Mouse (Mus musculus) lung, adult 18-20 months (tissue): ENCODE measurements at regions not wholly inside any gene's neighbourhood (a gene's known extent, or its start where the extent isn't known, plus 50 kb on each side); places are given as distances from the start of the nearest gene placed in this dataset.
A peak's percentile ranks its signal among the peaks of the same experiment; 100 is the strongest.

Source experiments
- DNase-seq, 2 experiments: peaks; one replicate each; pipeline ENCODE4 v3.0.0; 2022; ENCODE audit warnings: mixed read lengths in 2 of 2

DNA sequence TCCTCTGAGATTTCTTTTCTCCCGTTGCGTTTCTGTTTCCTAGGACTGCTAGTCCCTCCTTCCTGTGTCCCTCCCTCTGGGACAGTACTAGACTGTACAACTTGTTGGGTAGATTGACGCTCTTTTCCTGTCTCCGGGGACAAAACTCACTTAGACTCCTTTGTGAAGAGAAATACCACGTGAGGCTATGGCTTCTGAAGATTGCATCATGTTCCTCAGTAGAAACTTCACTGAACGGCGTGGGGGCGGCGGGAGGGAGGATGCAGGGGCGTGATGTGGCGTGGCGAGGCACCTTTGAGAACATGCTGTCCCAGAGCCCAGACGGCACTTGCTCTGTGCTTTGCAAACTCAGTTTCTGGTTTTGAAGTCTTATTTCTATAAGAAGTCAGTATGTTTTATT lies 78.5 kb downstream of the Spata18 start:
- DNase-seq: peak in 1 of 2 experiments; percentile 56

GRCm38 (mm10) chr5:73731423-73731822 lies 80.2 kb downstream of the Spata18 start:
- DNase-seq: no peak

DNA sequence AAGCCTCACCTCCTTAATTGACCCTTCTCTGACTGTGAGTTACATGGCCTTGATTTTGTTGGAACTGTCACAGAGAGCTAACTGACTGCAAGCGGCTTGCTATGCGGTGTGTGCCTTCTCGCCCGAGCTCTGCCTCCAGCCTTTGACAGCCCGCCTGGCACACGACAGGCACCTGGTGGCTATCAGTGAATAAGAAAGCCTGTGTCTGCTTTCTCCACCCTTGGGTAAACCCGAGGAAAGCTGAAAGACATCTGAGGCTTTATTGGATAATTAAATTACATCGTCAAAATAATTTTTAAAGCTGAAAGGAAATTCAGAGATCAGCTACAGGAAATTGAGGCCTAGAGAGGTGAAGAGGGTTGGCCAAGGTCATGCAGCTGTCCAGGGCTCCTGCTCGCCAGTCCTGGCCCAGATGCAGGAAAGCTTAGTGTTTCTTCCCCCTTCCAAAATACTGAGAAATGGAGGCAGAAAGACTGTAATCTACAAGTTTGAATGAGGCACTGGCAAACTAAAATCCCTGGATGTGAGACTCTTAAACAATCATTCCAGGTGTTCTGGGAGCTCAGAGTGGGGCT lies 80.9 kb downstream of the Spata18 start:
- DNase-seq: no peak

DNA sequence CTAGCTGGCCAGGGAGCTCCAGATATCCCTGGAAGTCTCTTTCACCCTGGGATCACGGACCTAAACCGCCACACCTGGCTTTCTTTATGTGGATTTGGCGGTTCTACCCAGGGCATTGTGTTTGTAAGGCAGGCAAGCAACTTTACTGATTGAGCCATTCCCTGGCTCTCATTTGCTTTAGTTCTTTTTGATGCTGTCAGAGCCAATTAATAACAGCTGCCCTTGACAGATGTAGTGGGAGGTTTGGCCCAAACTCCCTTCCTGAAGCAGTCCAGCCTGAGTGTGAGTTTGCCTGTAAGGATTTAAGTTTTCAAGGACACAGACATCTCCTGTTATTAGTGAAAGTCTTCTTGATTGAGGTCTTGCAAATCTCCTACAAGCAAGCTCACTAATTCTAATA lies 89.6 kb downstream of the Spata18 start:
- DNase-seq: no peak

GRCm38 (mm10) chr5:73741441-73741840 lies 90.3 kb downstream of the Spata18 start:
- DNase-seq: no peak

DNA sequence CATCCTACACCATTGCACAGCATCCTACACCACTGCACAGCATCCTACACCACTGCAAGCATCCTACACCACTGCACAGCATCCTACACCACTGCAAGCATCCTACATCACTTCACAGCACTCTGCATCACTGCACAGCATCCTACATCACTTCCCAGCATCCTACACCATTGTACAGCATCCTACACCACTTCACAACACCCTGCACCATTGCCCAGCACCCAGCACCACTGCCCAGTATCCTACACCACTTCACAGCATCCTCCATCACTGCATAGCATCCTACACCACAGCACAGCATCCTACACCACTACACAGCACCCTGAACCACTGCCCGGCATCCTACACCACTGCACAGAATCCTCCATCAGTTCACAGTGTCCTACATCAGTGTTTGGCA lies 92.8 kb downstream of the Spata18 start:
- DNase-seq: no peak

DNA sequence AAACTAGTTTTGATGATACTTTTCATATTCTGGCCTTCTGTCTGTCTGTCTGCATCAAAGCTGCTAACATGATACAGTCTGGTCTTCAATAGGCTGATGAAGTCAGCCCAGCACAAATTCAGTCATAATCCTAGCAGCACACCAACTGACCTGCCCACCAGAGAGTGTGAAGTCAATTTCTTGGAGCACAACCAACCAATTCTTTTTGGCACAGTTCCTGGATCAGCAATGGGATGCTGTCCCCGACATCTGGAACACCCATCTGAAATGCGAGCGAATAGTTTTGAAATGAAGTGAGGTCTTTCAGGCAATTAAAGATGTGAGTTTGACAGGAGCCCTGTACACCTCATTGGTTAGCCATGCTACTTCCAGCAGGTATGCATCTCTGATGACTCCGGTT lies 98.6 kb downstream of the Spata18 start:
- DNase-seq: no peak

DNA sequence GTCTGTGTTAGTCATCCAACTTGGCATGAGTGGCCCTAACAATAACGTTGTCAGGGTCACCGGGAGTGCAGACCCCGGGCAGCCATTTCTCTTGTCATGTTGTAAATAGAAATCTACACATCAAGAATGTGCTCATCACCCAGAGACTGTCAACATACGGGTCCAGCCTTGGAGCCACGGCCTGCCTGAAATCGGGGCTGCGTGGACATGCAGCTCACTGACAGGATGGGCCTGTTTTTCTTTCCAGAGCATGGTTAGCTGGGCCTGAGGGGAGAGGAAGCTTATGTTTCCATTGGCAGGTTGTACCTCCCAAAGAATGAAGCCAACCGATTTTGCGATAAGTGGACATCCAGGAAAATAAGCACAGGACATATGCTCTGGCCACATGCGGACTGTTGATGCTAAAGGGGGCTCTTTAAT lies 101.1 kb downstream of the Spata18 start:
- peak; percentile 50 to 70 for DNase-seq

GRCm38 (mm10) chr5:73753827-73754226 lies 102.6 kb downstream of the Spata18 start:
- DNase-seq: no peak

GRCm38 (mm10) chr5:73758534-73758933 lies 107.4 kb downstream of the Spata18 start:
- no peak for DNase-seq

GRCm38 (mm10) chr5:73761236-73761635 lies 110.1 kb downstream of the Spata18 start:
- no peak for DNase-seq

GRCm38 (mm10) chr5:73761709-73762108 lies 110.5 kb downstream of the Spata18 start:
- DNase-seq: peak; percentile 49 to 54

GRCm38 (mm10) chr5:73764226-73764625 lies 113.0 kb downstream of the Spata18 start:
- no peak for DNase-seq

GRCm38 (mm10) chr5:73765466-73765865 lies 114.3 kb downstream of the Spata18 start:
- DNase-seq: no peak

- DNase-seq: no peak
Measured at GRCm38 (mm10) chr5:73768253-73768652, 117.1 kb downstream of the Spata18 start.

DNA sequence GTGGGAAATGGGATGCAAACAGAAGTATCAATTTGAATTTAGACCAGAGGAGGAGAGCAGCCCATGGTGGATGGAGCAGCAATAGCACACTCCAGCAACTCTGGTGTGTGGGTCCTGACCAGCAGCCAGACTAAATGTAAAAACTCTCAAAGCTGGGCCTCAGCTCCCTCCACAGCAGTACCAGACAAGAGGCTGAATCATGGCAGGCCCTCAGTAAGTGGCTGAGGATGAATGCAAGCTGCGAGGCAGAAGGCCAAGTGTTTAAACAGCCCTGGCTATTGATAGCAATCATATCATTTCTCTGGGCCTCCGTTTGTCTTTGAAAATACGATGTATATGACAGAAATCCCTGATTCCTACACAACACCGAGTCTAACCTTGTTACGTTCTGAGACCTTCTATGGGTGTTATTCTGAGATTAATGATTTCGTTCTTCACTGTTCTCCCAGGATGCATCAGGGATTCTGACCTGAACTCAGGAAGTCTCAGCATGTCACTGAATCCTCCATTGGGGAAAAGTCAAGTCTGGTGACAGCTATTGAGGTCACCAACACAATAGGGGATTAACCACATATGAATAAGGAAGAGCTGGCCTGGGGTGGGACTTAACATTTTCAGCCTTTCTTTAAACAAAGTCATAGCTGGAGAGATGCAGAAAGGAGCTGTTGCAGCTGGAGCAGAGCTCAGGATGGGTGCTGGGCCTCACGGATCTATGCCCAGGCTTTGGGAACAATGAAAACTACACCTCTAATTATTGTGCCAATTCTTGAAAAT lies 124.8 kb downstream of the Spata18 start:
- peak; percentile 22 to 27 for DNase-seq

GRCm38 (mm10) chr5:73777282-73777921 lies 126.2 kb downstream of the Spata18 start:
- DNase-seq: peak; percentile 43 to 70

- no peak for DNase-seq
Measured at GRCm38 (mm10) chr5:73781190-73781940, 130.2 kb downstream of the Spata18 start.

DNA sequence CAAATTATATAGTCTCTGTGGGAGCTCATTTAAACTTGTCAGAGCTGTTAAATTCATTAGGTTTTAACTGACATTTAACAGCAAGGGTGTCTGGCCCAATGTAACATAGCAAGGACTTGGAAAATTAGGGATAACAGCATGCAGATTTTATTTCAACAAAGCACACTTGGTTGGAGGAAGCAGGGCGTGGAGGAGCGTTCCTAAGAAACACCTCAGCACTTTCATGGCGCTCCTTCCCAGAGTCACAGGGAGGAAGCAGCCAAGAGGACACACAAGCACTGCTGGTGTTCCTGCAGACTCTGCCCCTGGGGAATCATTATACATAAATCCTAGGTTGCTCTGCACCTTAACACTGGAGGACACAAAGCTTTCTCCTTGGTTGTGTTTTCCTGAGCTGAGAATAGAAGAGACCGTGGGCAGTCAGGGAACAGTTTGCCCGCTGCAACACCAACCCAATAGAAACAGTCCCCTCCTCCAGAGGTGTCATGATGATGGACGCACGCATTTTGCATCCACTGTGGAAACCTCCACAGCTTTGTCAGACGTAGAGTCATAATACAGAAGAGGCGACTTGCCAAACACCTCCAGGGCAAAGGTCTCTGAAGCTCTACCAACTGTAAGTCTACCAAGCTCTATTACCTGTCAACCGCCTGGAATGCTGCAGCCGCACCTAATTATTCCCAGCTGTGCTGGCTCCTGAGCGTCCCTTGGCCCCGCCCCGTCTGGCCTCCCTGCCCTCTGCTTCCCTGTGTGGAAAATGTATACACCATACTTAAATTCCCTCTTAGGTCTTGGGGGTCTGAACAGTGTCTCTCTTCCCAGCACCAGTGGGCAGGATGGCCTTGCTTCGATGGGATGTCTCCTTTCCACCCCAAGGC lies 131.3 kb downstream of the Spata18 start:
- DNase-seq: peak in 1 of 2 experiments; percentile 4

DNA sequence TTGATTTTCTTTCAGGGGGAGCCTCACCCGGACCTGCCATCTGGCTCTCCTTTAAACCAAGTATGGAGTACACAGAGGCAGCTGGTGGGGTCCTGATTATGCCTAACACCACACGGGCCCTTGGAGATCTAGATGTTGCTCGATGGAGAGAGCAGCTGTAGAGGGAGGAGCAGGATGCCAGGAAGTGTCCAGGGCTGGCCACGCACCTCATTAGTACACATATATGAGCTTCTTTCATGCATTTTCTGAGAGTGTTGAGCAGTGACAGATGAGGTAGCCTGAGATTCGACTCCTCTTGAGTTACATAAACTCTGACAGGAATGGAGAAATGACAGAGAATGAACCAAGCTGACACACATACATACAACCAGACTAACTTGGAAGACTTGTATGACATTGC lies 136.1 kb downstream of the Spata18 start:
- DNase-seq: no peak

- DNase-seq: no peak
Measured at GRCm38 (mm10) chr5:73792216-73792615, 141.0 kb downstream of the Spata18 start.

DNA sequence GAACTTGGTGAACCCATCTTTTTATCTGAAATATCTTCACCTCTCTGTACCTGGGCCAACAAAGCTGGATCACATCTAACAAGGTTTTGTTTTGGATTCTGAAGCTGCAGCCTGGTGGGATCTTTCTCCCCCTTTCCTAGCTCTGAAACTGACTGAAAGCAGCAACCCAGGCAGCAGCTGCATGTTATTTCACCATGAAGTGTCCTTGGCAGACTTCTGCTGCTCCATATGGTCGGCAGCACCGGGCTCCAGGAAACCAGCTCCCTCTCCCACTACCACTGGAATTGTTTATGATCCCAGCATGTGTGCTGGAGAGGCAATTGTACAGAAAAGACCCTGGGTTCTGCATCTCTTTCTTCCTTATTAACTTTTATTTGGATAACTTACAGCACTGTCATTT lies 145.0 kb downstream of the Spata18 start:
- no peak for DNase-seq
